Mouse (Mus musculus): ENCODE measurements at regions not wholly inside any gene's neighbourhood (a gene's known extent, or its start where the extent isn't known, plus 50 kb on each side); places are given as distances from the start of the nearest gene placed in this dataset.

DNA sequence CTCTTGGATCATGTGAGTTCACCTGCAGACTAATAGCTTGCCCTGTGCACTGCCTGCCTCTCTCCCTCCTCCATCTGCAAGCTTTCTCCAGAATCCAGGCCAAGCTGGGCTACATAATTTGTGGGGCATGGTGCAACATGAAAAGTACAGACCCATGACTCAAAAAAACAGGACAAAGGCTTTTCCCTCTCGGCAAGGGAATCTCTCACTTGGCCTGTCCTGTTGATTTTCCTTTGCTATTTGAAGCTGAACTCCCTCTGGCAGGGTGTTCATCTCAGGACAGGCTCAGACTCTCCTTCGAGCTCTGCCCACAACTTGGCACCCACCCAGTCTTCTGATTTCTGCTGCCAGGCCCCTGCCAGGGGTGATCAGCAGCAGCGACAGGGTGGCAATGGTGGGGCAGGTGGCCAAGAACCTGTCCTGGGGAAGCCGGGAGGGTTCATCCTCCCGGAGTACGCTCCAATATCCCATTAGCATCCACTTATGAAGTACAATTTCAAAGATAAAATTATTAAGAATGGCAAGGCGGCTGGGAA lies 227.5 kb downstream of the H2al1j start:
- no peak for DNase-seq (ENCODE audit: low spot score in 2 of 2)
- intact Hi-C loops (cut with DNase I), result no loop called here

DNA sequence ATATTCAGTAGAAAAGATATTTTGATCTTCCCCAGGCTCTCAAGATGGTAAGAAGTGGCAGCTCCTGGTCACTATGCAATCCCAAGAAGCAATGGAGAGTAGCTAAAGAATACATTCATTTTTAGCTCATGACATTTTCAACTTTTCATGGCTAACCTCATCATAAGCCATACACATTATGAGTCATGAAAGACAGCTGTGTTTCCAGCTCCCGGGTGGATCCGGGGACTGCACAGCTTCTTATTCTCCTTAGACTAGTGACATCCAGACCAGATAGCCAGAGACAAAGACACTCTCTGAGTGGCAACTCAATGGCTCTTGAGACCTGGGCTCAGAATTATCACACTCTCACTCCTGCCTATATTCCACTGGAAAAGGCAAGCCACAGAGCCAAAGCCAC lies 230.6 kb downstream of the H2al1j start:
- DNase-seq (ENCODE audit: low spot score in 2 of 2), result no peak
- intact Hi-C loops (cut with DNase I), result no loop called here

DNA sequence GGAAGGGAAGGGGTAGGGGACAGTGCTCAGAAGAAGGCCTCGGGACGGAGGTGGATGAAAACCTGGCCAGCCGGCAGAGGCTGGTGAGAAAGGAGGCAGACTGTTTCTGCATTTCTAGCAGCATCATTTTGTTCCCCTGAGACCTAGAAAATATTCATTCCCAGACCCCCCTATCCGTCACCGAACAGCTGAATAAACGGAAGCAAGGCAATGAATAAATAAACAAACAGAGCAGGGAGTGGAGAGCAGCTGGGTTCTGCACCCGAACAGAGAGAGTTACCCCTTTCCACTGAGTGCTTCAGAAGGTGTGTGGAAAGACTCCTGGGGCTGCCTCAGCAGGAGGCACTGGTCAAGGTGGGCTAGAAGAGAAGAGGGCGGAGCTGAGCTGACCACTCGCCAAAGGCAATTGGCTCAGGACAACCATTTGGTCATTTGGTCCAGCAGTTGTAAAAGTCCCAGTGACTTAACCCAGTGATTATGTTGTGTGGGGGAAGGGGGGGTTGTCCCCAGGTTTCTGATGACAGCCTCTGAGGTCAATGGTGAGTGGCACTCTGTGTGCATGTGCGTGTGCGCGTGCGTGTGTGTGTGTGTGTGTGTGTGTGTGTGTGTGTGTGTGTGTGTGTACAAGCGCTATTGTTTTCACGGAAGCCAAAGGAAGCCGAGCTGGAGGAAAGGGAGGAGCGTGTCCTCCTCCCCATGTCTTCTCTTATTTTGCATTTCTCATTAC lies 233.1 kb downstream of the H2al1j start:
- DNase-seq (ENCODE audit: low spot score in 2 of 2), result no peak
- intact Hi-C loops (cut with DNase I), result no loop called here

DNA sequence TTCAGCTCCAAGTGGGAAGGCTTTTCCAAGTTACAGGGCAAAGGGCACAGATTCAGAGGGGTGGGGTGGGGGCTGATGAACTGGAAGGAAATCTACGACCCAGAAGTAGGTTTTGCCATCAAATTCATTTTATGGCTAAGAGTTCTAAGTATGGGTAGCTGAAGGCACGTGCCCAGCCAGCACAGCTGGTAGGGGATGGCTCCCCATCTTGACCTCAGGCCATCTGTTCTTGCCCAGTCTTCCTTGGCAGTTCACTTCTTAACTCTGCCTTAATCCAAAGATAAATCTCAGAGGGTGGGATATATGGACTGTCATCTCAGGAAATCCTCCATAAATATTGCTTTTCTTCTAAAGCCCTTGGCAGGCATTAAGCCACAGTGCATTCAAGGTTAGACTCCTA lies 238.3 kb downstream of the H2al1j start:
- intact Hi-C loops (cut with DNase I), result no loop called here
- no peak for DNase-seq (ENCODE audit: low spot score in 2 of 2)

DNA sequence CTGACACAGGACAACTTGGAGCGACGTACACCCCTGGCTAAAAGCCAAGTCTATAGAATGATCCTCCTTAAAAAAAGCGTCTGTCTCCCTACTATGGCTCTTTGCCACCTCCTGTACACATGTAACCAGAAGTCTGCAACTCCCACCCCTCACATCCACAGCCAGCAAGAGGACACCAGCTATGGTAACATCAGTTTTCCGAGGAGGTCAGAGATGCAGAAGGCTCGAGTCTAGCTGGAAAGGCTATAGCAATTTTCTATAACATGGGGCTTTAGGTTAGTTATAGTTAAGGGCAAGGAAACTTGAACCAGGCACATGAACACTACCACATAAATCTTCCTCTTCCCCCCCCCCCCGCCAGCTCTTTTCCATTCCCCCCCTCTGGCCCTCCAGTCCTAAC lies 240.2 kb downstream of the H2al1j start:
- intact Hi-C loops (cut with DNase I), result no loop called here
- no peak for DNase-seq (ENCODE audit: low spot score in 2 of 2)

DNA sequence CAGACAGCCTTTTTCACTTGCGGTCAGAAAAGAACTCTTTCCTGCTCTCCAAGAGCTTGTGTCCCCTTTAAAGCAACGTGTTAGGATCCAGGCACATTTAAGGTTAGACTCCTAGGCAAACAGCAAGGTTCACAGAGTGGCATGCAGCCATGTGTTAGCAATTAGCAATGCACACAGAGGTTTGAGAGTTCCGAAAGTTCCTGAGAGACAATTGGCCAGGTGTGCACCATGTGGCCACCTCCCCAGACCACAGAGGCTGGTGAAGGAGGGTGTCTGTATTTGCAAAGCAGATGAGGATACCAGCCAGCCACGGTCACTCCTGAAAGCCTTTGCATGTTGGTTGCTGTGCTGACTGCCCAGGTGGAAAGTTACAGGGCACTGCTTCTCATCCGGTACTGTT lies 240.6 kb downstream of the H2al1j start:
- intact Hi-C loops (cut with DNase I), result no loop called here
- no peak for DNase-seq (ENCODE audit: low spot score in 2 of 2)

DNA sequence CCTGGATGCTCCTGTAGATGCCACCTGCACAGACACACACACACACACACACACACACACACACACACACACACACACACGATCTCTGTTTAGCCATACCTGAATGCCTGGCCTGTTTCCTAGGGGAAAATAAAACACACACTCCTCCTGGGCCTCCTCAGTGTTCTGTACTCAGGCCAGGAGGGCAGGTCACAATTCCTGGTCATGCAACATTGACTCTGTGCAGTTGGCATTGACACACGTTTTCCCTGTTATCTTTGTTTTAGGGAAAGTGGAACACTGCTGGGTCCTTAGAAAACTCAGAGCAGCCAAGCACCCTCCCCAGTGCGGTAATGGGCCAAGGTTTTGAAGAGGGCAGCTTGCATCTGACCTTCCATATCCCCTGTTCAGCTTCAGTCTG lies 246.7 kb downstream of the H2al1j start:
- DNase-seq (ENCODE audit: low spot score in 2 of 2), result no peak
- intact Hi-C loops (cut with DNase I), result no loop called here

DNA sequence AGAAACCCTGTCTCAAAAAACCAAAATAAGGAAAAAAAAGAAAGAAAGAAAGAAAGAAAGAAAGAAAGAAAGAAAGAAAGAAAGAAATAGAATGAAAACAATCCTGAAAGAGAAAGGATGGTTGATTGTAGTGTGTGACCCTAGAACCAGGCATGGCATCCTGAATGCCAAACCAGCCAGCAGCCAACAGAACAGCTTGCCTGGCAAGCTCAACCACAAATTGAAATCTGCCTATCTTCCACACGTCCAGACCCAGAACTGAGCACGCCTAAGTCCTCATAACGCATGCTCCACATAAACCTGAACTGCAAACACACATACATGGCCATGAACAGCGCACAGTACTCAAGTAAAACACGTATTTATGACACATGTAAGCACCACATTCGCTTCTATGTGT lies 247.9 kb downstream of the H2al1j start:
- DNase-seq (ENCODE audit: low spot score in 2 of 2), result no peak
- intact Hi-C loops (cut with DNase I), result no loop called here

DNA sequence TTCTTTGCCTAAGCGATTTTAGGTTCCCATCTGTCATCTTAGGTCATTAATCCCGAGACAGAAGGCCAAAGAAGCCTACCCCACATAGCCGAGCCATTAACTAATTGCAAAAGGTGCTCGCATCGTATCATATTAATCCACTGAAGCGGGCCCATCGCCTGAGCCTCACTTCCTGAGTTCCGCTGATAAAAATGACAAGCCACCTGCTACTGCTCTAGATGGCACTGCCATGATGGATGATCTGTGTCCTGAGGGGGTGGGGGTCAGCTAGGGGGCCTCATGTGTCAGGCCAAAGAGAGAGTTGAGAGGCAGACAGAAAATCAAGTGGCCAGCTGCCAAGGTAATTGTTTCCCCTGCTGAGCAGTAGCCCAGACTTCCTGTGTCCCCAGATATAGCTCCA lies 248.7 kb downstream of the H2al1j start:
- DNase-seq (ENCODE audit: low spot score in 2 of 2), result no peak
- intact Hi-C loops (cut with DNase I), result no loop called here

DNA sequence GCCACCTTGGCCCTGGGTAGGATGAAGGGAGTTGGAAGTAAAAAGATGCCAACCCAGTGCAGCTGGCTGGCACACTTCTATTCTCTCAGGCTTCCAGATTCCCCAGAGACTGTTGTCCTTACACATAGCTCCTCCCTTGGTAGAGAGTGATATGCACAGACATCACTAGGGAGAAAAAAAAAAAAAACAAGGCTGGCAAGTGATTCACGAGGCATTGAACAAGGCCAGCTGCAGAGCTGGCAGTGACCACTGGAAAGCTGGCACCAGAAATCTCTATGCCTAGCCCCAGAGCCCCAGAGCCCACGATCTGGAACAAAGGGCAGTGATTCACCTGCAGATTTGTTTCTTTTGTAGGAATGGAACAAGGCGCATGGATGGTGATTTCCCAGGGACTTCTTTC lies 249.7 kb downstream of the H2al1j start:
- intact Hi-C loops (cut with DNase I), result no loop called here
- no peak for DNase-seq (ENCODE audit: low spot score in 2 of 2)

DNA sequence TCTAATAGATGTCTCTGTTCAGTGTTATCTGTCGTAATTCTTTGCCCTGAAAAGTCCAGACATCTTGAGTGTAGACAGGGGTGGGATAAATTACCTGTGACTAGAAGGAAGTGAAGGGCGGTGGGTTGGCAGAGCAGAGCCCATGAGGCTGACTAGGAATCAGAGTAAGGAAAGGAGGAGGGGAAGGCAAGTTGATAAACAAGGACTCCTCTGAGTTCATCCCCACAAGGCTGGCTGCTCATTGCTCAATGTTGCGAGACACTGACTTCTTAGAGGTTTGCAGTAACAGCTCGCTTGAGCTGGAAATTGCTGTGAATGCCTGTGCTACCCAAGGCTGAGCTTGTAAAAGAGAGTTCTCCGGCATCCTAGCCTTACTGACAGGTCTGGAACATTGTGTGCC lies 257.7 kb downstream of the H2al1j start:
- no peak for DNase-seq (ENCODE audit: low spot score in 2 of 2)
- intact Hi-C loops (cut with DNase I), result no loop called here

DNA sequence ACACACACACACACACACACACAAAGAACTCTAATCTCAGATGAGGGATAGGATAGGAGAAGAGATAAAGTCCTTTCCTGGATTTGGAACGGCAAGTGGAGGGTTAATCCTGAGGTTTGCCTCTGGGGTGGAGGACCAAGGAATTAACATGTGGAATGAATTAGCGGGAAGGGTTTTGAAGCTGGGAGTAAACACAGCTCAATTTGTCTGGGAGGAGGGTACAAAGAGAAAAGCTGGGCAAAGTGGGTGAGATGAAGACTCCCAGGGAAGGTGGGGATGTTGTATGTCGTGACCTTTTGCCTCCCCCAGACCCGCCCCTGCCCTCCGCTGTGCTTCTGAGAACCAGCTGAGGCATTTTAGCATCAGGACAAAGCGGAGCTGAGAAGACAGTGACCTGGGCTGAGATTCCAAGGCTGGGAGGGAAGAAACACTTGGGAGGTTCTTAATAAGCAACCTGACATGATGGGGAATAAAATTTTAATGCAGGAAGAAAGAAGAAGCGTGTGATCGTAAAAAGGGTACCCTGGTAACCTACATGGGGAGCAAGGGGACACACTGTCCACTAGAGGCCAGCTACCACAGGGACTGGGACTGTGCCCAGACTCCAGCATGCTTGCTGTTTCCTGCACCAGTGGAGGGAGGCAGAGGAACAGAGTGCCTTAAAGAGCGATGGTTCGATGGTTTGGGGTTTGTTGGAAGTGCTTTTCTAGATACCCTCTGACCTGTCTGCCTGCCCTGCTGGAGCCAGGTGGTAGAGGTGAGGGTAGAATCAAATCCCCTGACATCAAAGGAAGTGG lies 264.0 kb downstream of the H2al1j start:
- intact Hi-C loops (cut with DNase I), result no loop called here
- DNase-seq (ENCODE audit: low spot score in 2 of 2), result no peak

DNA sequence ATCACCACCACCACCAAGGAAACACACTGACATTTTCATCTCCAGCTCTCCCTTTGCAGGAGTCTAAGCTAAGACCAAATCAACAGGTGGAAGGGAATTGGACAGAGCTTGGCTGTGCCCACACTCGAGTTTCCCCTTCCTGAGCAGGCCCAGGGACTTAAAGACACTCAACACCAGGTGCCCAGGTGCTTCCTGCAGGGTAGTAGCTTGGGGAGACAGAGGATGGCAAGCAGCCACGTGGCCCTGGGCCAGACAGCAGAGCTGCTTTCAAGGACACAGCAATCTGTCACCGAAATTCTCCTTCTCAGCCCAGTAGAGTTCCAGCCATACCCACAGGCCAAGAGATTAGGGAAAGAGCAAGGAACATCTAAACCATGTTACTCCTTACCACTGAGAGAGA lies 266.9 kb downstream of the H2al1j start:
- intact Hi-C loops (cut with DNase I), result no loop called here
- DNase-seq (ENCODE audit: low spot score in 2 of 2), result no peak

DNA sequence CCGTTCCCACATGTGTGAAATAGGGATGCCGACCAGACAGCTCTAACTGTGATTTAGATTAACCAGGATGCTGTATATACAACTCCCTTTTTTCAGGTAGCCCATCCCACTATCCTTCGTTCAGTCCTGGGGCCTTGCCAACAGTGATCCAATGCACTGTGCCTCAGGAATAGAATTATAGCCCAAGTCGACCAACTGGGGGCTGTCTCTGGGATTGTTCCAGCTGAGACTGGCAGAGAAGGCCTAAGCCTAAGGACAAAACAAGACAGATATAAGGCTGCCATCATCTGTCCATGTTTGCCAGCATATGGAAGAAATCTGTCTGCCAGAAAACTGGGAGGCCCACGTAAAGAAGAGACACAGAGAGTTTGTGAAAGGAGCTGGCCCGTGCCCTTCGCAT lies 269.9 kb downstream of the H2al1j start:
- peak; percentile 5 to 12 for DNase-seq (ENCODE audit: low spot score in 2 of 2)
- intact Hi-C loops (cut with DNase I), result no loop called here

DNA sequence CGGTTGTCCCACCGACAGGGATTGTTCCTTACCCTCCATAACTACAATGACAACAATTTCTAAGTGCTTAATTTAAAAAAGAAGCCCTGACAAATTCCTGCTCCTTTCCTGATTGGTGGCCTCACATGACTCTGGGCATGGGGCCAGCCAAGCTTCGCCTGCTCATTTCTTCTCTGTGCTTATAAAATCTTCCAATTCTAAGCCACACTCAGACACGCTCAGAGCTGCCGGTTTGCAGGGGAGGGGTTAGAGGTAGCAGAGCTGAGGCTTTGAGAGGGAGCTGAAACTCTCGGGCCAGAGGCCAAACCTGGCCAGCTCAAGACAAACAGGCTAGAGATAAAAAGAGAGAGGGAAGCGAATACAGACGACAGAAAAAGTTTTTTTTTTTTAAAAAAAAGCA lies 286.6 kb downstream of the H2al1j start:
- no peak for DNase-seq (ENCODE audit: low spot score in 2 of 2)
- intact Hi-C loops (cut with DNase I), result no loop called here

DNA sequence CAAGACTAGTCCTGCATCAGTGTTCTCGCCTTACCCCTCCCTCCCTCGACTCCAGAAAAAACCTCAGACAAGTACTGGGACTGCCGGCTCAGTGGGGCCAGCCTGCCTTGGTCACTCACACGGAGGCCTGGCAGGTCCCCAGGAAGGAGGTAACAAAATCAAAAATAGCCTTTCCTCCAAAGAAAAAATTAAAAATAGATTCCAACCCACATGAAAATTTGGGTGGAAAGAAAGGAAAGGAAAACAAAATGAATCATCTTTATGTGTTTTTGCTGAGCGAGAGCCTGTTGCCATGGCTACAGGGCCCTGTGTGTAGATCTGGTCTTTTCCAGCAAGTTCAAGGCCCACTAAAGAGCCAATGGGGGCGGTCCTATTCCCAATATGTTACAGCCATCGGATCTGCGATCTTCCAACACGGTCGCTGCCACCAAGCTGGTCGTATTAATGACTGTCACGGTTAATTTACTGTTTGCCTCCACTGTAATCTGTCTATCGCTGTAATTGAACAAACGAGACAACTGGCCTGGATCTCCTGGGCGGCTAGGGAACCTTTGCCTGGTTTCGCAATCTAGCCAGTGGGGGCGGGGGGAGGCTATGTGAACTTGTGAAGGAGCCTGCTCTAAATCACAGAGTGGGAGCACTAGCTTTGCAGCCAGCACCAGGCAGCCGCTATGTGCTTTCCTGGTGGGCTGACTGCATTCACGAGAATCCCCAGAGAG lies 293.6 kb downstream of the H2al1j start:
- intact Hi-C loops (cut with DNase I), result no loop called here

DNA sequence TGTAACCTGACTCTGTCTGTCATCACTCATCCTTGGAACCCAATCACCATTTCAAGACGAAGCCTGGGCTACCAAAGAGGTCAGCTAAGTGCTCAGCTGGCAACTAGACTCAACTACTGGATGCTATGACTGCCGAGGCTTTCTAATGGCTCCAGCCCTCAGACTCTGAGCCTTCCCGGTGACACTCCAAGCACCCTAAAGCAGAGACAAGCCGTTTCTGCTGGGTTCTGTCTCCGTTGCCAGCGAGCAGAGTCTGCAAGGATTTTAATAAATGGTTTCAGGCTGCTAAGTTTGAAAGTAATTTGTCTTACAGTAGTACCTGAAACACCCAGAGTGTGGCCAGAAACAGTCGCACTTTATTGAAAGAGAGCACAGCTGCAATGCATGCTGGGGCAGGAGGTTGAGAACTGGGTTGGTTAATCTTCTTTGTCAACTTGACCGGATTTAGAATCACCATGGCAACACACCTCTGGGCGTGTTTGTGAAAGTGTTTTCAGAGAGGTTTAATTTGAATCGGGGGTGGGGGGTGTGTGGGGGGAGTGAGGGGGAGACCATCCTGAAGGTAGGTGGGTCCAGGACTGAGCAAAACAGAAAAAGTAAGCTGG lies 298.8 kb downstream of the H2al1j start:
- DNase-seq (ENCODE audit: low spot score in 2 of 2), result no peak
- intact Hi-C loops (cut with DNase I), result no loop called here

More for the DNA sequence above, 293.6 kb downstream of the H2al1j start:
- peak; percentile 28 to 42 for DNase-seq (ENCODE audit: low spot score in 2 of 2)

DNA sequence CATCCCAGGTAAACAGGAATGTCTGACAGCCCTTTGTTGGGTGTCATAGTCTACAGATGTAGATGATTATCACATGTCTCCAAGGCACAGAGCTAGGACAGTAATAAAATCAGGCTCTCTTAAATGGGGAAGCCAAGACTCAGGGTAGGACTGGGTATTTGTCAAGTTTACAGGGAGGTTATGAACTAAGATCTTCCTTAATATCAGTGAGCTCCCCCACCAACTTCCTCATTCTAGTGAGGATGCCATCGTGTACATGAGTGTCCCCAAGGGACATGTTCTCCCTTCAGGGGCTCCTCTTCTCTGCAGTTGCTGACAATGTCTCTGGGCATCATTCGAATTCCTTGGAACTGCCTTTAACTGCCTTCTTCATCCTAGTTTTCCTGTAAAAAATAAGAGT lies 301.7 kb downstream of the H2al1j start:
- intact Hi-C loops (cut with DNase I), result no loop called here
- no peak for DNase-seq (ENCODE audit: low spot score in 2 of 2)

DNA sequence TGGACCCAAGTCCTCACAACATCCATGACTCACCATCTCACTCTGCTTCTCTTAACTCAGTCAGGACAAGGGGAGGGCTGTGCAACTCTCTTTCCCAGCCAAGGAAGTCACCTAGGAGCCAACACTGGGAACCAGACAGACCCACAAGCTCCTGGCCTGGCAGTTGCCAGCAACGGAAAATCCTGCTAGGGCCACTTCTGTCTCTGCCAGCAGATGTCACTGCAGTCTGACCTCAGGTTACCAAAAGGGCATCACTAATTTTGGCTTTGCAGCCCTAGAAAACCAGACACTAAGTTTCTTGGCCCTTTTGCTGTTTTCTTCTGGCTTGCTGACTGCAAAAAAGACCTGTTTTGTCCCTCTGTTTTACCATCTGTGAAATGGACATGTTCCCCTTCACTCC lies 302.3 kb downstream of the H2al1j start:
- intact Hi-C loops (cut with DNase I), result no loop called here
- DNase-seq (ENCODE audit: low spot score in 2 of 2), result no peak

Measured in left cerebral cortex, postnatal 36 days (tissue).